Mouse (Mus musculus): ENCODE results near the gene Hspa5. TPM values are rescaled to one million over a fixed set of nuclear protein-coding genes. Genes with fewer than 3 reads are reported as not detected.
"Not testable (repeated sequence)": the region's sequence is repeated elsewhere in the genome, so short reads cannot be mapped to it uniquely, and the experiment has no call there.

The Hspa5 gene
- polyA plus RNA-seq, 1 experiment from 2014 or later, result 931 TPM

GRCm38 (mm10) chr2:34744476-34744875, 27.3 kb upstream of the Hspa5 start:
- Histone ChIP-seq H3K36me3 (ENCODE audit: control insufficient read depth, insufficient read depth, low read length) (no peaks in the 10 kb centered on the region), H3K27me3 (ENCODE audit: control insufficient read depth, insufficient read depth, low read length) (no peaks in the 10 kb centered on the region), H3K9ac (ENCODE audit: low read depth, low read length) (no peak overlapping the region), H3K4me1 (ENCODE audit: control insufficient read depth, insufficient read depth, low read length) (peaks cover 5% of the 10 kb centered on the region; the same call in 1 of the 2 replicates), H3K27ac (ENCODE audit: low read depth, low read length) (no peak overlapping the region), H3K4me2 (no peak overlapping the region), H3K4me3 (ENCODE audit: low read depth, low read length) (no peak overlapping the region), H3K9me3 (replicated peaks; ENCODE audit: control insufficient read depth, low read length) (no peaks in the 10 kb centered on the region)
- 94% methylated on average over 8 of the region's 8 CpGs for WGBS (ENCODE audit: insufficient replicate concordance)
- ATAC-seq (replicated peaks; ENCODE audit: insufficient number of reproducible peaks, low FRiP score, low TSS enrichment), result no peak

GRCm38 (mm10) chr2:34745673-34746072, 26.1 kb upstream of the Hspa5 start:
- Histone ChIP-seq H3K27me3 (ENCODE audit: control insufficient read depth, insufficient read depth, low read length) (no peaks in the 10 kb centered on the region), H3K4me3 (ENCODE audit: low read depth, low read length) (no peak overlapping the region), H3K27ac (ENCODE audit: low read depth, low read length) (no peak overlapping the region), H3K4me1 (ENCODE audit: control insufficient read depth, insufficient read depth, low read length) (peaks cover 5% of the 10 kb centered on the region; the same call in 1 of the 2 replicates), H3K9ac (ENCODE audit: low read depth, low read length) (no peak overlapping the region), H3K4me2 (no peak overlapping the region), H3K9me3 (replicated peaks; ENCODE audit: control insufficient read depth, low read length) (no peaks in the 10 kb centered on the region), H3K36me3 (ENCODE audit: control insufficient read depth, insufficient read depth, low read length) (no peaks in the 10 kb centered on the region)
- WGBS (ENCODE audit: insufficient replicate concordance), result 86% methylated on average over 2 of the region's 2 CpGs
- no peak for ATAC-seq (replicated peaks; ENCODE audit: insufficient number of reproducible peaks, low FRiP score, low TSS enrichment)

- no peak overlapping the region for H3K4me3 ChIP-seq (ENCODE audit: low read depth, low read length)
- ATAC-seq (replicated peaks; ENCODE audit: insufficient number of reproducible peaks, low FRiP score, low TSS enrichment), result no peak
- H3K9me3 ChIP-seq (replicated peaks; ENCODE audit: control insufficient read depth, low read length), result no peaks in the 10 kb centered on the region
- H3K27ac ChIP-seq (ENCODE audit: low read depth, low read length), result no peak overlapping the region
- 82% methylated on average over 4 of the region's 4 CpGs for WGBS (ENCODE audit: insufficient replicate concordance)
- no peaks in the 10 kb centered on the region for H3K27me3 ChIP-seq (ENCODE audit: control insufficient read depth, insufficient read depth, low read length)
- H3K4me1 ChIP-seq (ENCODE audit: control insufficient read depth, insufficient read depth, low read length), result peaks cover 10% of the 10 kb centered on the region
- no peaks in the 10 kb centered on the region for H3K36me3 ChIP-seq (ENCODE audit: control insufficient read depth, insufficient read depth, low read length)
- H3K4me2 ChIP-seq, result no peak overlapping the region
- no peak overlapping the region for H3K9ac ChIP-seq (ENCODE audit: low read depth, low read length)
Observed at GRCm38 (mm10) chr2:34748479-34748878, 23.3 kb upstream of the Hspa5 start.

GRCm38 (mm10) chr2:34750245-34750644, 21.5 kb upstream of the Hspa5 start:
- no peak overlapping the region for H3K27ac ChIP-seq (ENCODE audit: low read depth, low read length)
- no peaks in the 10 kb centered on the region for H3K9me3 ChIP-seq (replicated peaks; ENCODE audit: control insufficient read depth, low read length)
- no peaks in the 10 kb centered on the region for H3K27me3 ChIP-seq (ENCODE audit: control insufficient read depth, insufficient read depth, low read length)
- 57% methylated on average over 2 of the region's 2 CpGs for WGBS (ENCODE audit: insufficient replicate concordance)
- H3K4me1 ChIP-seq (ENCODE audit: control insufficient read depth, insufficient read depth, low read length), result peaks cover 10% of the 10 kb centered on the region
- no peak overlapping the region for H3K4me3 ChIP-seq (ENCODE audit: low read depth, low read length)
- ATAC-seq (replicated peaks; ENCODE audit: insufficient number of reproducible peaks, low FRiP score, low TSS enrichment), result no peak
- H3K9ac ChIP-seq (ENCODE audit: low read depth, low read length), result no peak overlapping the region
- no peak overlapping the region for H3K4me2 ChIP-seq
- no peaks in the 10 kb centered on the region for H3K36me3 ChIP-seq (ENCODE audit: control insufficient read depth, insufficient read depth, low read length)

DNA sequence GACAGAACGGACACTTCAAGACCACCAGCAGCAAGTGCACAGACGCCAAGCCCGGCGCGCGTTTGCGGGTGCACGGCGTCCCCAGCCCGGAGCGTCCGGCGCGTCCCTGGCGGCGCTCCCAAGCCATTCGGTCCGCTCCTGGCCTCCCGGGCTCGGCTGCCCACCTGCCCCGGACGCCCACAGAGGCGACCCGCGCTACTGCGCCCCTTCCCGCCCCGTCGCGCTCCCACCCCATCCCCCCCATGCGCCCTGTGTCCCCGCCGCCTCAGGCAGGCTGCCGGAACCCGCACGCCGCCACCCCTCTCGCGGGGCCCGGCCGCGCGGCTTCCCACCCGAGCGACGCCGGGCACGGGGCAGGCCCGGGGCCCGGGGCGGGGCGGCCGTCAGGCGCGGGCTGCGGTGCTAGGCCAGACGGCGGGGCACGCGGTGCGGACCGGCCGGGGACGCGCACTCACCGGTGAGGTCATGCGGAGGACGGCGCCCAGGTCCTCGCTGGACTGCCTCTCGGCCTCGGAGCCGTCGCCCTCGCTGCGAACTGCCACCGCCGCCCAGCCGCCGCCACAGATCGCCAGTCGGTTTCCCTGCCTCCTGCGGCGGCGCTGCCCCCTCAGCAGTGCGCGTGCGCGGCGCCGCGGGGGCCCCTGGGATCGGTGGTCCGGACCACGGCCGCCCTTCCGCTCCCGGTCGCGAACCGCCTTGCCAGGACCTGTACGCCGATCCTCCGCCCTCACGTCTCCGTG, 17.8 kb upstream of the Hspa5 start:
- WGBS (ENCODE audit: insufficient replicate concordance), result under 1% methylated on average over 76 of the region's 106 CpGs

GRCm38 (mm10) chr2:34754551-34755358, 17.0 kb upstream of the Hspa5 start, which contains the start of gene Gapvd1:
TSS of gene Gapvd1 (minus strand) at chr2:34755232.
- Histone ChIP-seq H3K4me1 (ENCODE audit: control insufficient read depth, insufficient read depth, low read length) (peaks cover 10% of the 10 kb centered on the region), H3K4me2 (peak within 1 kb of the TSS; percentile 65), H3K27me3 (ENCODE audit: control insufficient read depth, insufficient read depth, low read length) (no peaks in the 10 kb centered on the region), H3K9me3 (replicated peaks; ENCODE audit: control insufficient read depth, low read length) (no peaks in the 10 kb centered on the region), H3K36me3 (ENCODE audit: control insufficient read depth, insufficient read depth, low read length) (no peaks in the 10 kb centered on the region), H3K9ac (ENCODE audit: low read depth, low read length) (peak within 1 kb of the TSS; percentile 86), H3K27ac (ENCODE audit: low read depth, low read length) (peak within 1 kb of the TSS; percentile 97), H3K4me3 (ENCODE audit: low read depth, low read length) (peak within 1 kb of the TSS; percentile 91)
- no peak for ATAC-seq (replicated peaks; ENCODE audit: insufficient number of reproducible peaks, low FRiP score, low TSS enrichment)
- 2% methylated on average over 14 of the region's 14 CpGs for WGBS (ENCODE audit: insufficient replicate concordance)

More for the DNA sequence above, 17.8 kb upstream of the Hspa5 start:
- peak overlapping the region; percentile 97 for H3K27ac ChIP-seq (ENCODE audit: low read depth, low read length)
- H3K4me3 ChIP-seq (ENCODE audit: low read depth, low read length), result peak overlapping the region; percentile 91
- no peaks in the 10 kb centered on the region for H3K36me3 ChIP-seq (ENCODE audit: control insufficient read depth, insufficient read depth, low read length)
- H3K9me3 ChIP-seq (replicated peaks; ENCODE audit: control insufficient read depth, low read length), result no peaks in the 10 kb centered on the region
- ATAC-seq (replicated peaks; ENCODE audit: insufficient number of reproducible peaks, low FRiP score, low TSS enrichment), result peak; percentile 87
- H3K4me1 ChIP-seq (ENCODE audit: control insufficient read depth, insufficient read depth, low read length), result peaks cover 10% of the 10 kb centered on the region
- peak overlapping the region; percentile 65 for H3K4me2 ChIP-seq
- H3K27me3 ChIP-seq (ENCODE audit: control insufficient read depth, insufficient read depth, low read length), result no peaks in the 10 kb centered on the region
- peak overlapping the region; percentile 86 for H3K9ac ChIP-seq (ENCODE audit: low read depth, low read length)

DNA sequence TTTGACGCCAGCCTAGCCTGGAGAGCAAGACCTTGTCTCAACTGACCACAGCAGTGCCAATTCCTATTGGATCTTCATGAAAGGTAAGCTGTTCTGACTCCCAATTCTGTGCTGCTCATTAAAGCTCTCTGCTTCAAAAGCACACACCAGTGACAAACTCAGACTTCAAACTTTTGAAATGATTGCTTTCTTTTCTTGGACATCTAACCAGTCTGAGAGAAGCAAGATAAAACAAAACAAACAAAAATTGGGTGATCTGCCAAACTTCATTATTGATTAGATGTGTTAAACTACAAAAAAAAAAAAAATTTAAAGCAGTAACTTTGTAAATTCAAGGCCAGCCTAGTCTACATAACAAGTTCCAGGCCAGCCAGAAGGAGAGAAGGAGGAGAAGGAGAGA, 14.4 kb upstream of the Hspa5 start:
- no peaks in the 10 kb centered on the region for H3K9me3 ChIP-seq (replicated peaks; ENCODE audit: control insufficient read depth, low read length)
- ATAC-seq (replicated peaks; ENCODE audit: insufficient number of reproducible peaks, low FRiP score, low TSS enrichment), result no peak
- no peak overlapping the region for H3K9ac ChIP-seq (ENCODE audit: low read depth, low read length)
- H3K36me3 ChIP-seq (ENCODE audit: control insufficient read depth, insufficient read depth, low read length), result no peaks in the 10 kb centered on the region
- no peak overlapping the region for H3K27ac ChIP-seq (ENCODE audit: low read depth, low read length)
- no peaks in the 10 kb centered on the region for H3K27me3 ChIP-seq (ENCODE audit: control insufficient read depth, insufficient read depth, low read length)
- peaks cover 4% of the 10 kb centered on the region for H3K4me1 ChIP-seq (ENCODE audit: control insufficient read depth, insufficient read depth, low read length)
- 67% methylated on average over 1 of the region's 1 CpGs for WGBS (ENCODE audit: insufficient replicate concordance)
- no peak overlapping the region for H3K4me2 ChIP-seq
- no peak overlapping the region for H3K4me3 ChIP-seq (ENCODE audit: low read depth, low read length)

- 90% methylated on average over 5 of the region's 5 CpGs for WGBS (ENCODE audit: insufficient replicate concordance)
- not testable (repeated sequence) for H3K9ac ChIP-seq (ENCODE audit: low read depth, low read length); H3K4me2 ChIP-seq; H3K9me3 ChIP-seq (replicated peaks; ENCODE audit: control insufficient read depth, low read length); H3K27ac ChIP-seq (ENCODE audit: low read depth, low read length); H3K4me1 ChIP-seq (ENCODE audit: control insufficient read depth, insufficient read depth, low read length); ATAC-seq (replicated peaks; ENCODE audit: insufficient number of reproducible peaks, low FRiP score, low TSS enrichment); H3K36me3 ChIP-seq (ENCODE audit: control insufficient read depth, insufficient read depth, low read length); H3K27me3 ChIP-seq (ENCODE audit: control insufficient read depth, insufficient read depth, low read length); H3K4me3 ChIP-seq (ENCODE audit: low read depth, low read length)
Observed at GRCm38 (mm10) chr2:34761272-34761671, 10.5 kb upstream of the Hspa5 start.
